7 mouse cellular contexts compared by ENCODE assay signal in the genomic region with DNA sequence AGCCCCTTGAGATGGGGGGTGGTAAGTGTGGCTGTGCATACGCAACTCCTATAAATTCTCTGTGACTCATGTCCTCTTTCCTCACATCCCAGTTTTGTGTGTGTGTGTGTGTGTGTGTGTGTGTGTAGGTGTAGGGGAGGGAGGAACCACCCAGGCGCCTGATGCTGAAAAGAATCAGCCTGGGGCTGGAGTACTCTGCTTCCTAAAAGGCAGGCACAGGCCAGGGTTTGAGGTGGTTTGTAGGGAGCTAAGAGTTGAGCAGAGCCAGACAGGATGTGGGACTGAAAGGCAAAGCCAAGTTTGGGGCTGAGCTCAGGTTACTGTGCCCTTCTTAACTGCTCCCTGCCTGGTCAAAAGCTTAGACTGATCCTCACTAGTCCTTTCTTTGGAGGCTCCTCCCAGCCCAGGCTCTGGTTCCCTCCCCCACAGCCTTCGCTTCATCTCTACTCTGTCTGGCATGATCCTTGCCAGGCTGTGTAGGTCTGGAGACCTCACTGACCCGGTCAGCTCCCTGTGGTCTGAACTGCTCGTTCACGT. TPM values are rescaled to one million over a fixed set of nuclear protein-coding genes. Genes with fewer than 3 reads are reported as not detected.
DNase-seq lines count a peak whose midpoint lies in the region; ATAC-seq and TF ChIP-seq lines count a peak whose summit lies in the region.

No protein-coding gene starts in this region.

- peaks cover 17% of the 10 kb centered on the region; the same call in 1 of the 2 replicates for H3K36me3 ChIP-seq in lung, postnatal 0 days (ENCODE audit: insufficient read depth, low read length)
- peaks cover 6% of the 10 kb centered on the region; the same call in 1 of the 2 replicates for H3K36me3 ChIP-seq in stomach, embryonic 15.5 days

- H3K4me2 ChIP-seq in lung, postnatal 0 days (replicated peaks; ENCODE audit: low read depth, low read length): peak overlapping the region; percentile 66
- H3K4me2 ChIP-seq in stomach, embryonic 15.5 days: peak overlapping the region; percentile 65

- TF ChIP-seq CTCF in lung, postnatal 0 days (IDR thresholded peaks at IDR 0.05): no peak

- peak; percentile 65 for DNase-seq in R1 (ENCODE audit: low read depth, low spot score)
- DNase-seq in heart, adult 8-10 months (ENCODE audit: low spot score): peak; percentile 38
- DNase-seq in kidney, adult 9 months: peak; percentile 67
- DNase-seq in lung, postnatal 0 days (ENCODE audit: low spot score): peak; percentile 73
- no peak for DNase-seq in B cell, adult 2 months

- 0 out of 2 replicates have a peak, but pooled peaks have one; percentile 24 for TF ChIP-seq EP300 in lung, postnatal 0 days (IDR thresholded peaks at IDR 0.05)

- no peaks in the 10 kb centered on the region for H3K9me3 ChIP-seq in lung, postnatal 0 days (ENCODE audit: low read length)
- H3K9me3 ChIP-seq in stomach, embryonic 15.5 days: no peaks in the 10 kb centered on the region

- no peaks in the 10 kb centered on the region for H3K27me3 ChIP-seq in lung, postnatal 0 days (replicated peaks; ENCODE audit: insufficient read depth, low read length)
- H3K27me3 ChIP-seq in stomach, embryonic 15.5 days (replicated peaks): no peaks in the 10 kb centered on the region

- 13% methylated on average over 6 of the region's 6 CpGs for WGBS in lung, postnatal 0 days
- 16% methylated on average over 6 of the region's 6 CpGs for WGBS in stomach, embryonic 15.5 days

- peak overlapping the region; percentile 88 for H3K27ac ChIP-seq in lung, postnatal 0 days (ENCODE audit: low read length)
- H3K27ac ChIP-seq in stomach, embryonic 15.5 days: peak overlapping the region; percentile 89

- H3K9ac ChIP-seq in lung, postnatal 0 days (replicated peaks; ENCODE audit: low read depth): peak overlapping the region; percentile 71
- H3K9ac ChIP-seq in stomach, embryonic 15.5 days: peak overlapping the region; percentile 36; the same call in 1 of the 2 replicates

- peak overlapping the region; percentile 62 for H3K4me3 ChIP-seq in lung, postnatal 0 days (ENCODE audit: low read depth, low read length)
- peak overlapping the region; percentile 74 for H3K4me3 ChIP-seq in stomach, embryonic 15.5 days (replicated peaks)

- ATAC-seq in CD4-positive, CD25-positive, alpha-beta regulatory T cell, adult 4 months: peak; percentile 20
- ATAC-seq in lung, postnatal 0 days: no peak; the same call in 1 of the 2 replicates
- no peak for ATAC-seq in stomach, embryonic 15.5 days (ENCODE audit: insufficient read depth, low FRiP score, low read depth)

- peaks cover 27% of the 10 kb centered on the region for H3K4me1 ChIP-seq in lung, postnatal 0 days (ENCODE audit: insufficient read depth, low read depth, low read length)
- peaks cover 58% of the 10 kb centered on the region for H3K4me1 ChIP-seq in stomach, embryonic 15.5 days

RNA-seq across cellular contexts. Expression of a gene that starts 2.3 kb away (rescaled TPM):
- 1 to 10 TPM; 7.4 to 7.8 TPM for polyA plus RNA-seq in CD4-positive, CD25-positive, alpha-beta regulatory T cell, adult 4 months (2017; shearing (Covaris generic))
- 10 to 100 TPM; 64.8 to 83.5 (median 79.3) TPM for total RNA-seq in heart, adult 8-10 months (2022)
- polyA plus RNA-seq in lung, postnatal 0 days (2015; fragmentation: Nextera tagmentation; extraction: Ambion mirVana): 242 and 258 TPM in 2 replicates
- polyA plus RNA-seq in stomach, embryonic 15.5 days (2015; fragmentation: Nextera tagmentation; extraction: Ambion mirVana): 156 and 157 TPM in 2 replicates

RNA-seq across cellular contexts. Expression of a gene that starts 8.8 kb away (rescaled TPM):
- polyA plus RNA-seq in CD4-positive, CD25-positive, alpha-beta regulatory T cell, adult 4 months (2017; shearing (Covaris generic)): 1 to 10 TPM in 1 of 2 experiments, under 1 TPM in 1; 0.67 to 1.2 TPM
- 1 to 10 TPM in 3 of 4 experiments, under 1 TPM in 1; 0.72 to 2.1 (median 1.2) TPM for total RNA-seq in heart, adult 8-10 months (2022)
- polyA plus RNA-seq in lung, postnatal 0 days (2015; fragmentation: Nextera tagmentation; extraction: Ambion mirVana): 0.02 TPM in 2 replicates
- 0.10 and 0.21 TPM in 2 replicates for polyA plus RNA-seq in stomach, embryonic 15.5 days (2015; fragmentation: Nextera tagmentation; extraction: Ambion mirVana)

RNA-seq across cellular contexts. Expression of a gene that starts 9.6 kb away (rescaled TPM):
- polyA plus RNA-seq in CD4-positive, CD25-positive, alpha-beta regulatory T cell, adult 4 months (2017; shearing (Covaris generic)): 10 to 100 TPM; 14.5 to 29.2 TPM
- total RNA-seq in heart, adult 8-10 months (2022): 10 to 100 TPM; 20.1 to 28.4 (median 25.3) TPM
- polyA plus RNA-seq in lung, postnatal 0 days (2015; fragmentation: Nextera tagmentation; extraction: Ambion mirVana): 3.7 and 4.4 TPM in 2 replicates
- 3.1 and 4.1 TPM in 2 replicates for polyA plus RNA-seq in stomach, embryonic 15.5 days (2015; fragmentation: Nextera tagmentation; extraction: Ambion mirVana)

RNA-seq across cellular contexts. Expression of a gene that starts 27.9 kb away (rescaled TPM):
- polyA plus RNA-seq in CD4-positive, CD25-positive, alpha-beta regulatory T cell, adult 4 months (2017; shearing (Covaris generic)): 10 to 100 TPM; 27.8 to 49.0 TPM
- 10 to 100 TPM in 1 of 4 experiments, 1 to 10 TPM in 3; 3.6 to 10.0 (median 6.6) TPM for total RNA-seq in heart, adult 8-10 months (2022)
- polyA plus RNA-seq in lung, postnatal 0 days (2015; fragmentation: Nextera tagmentation; extraction: Ambion mirVana): 22.2 and 28.8 TPM in 2 replicates
- 86.1 and 95.2 TPM in 2 replicates for polyA plus RNA-seq in stomach, embryonic 15.5 days (2015; fragmentation: Nextera tagmentation; extraction: Ambion mirVana)

Comparison
In these comparisons a context has a peak if more than half of its experiments do, and no peak if none do; other contexts are left out.
1. DNase-seq: peak in R1 (single experiment), heart, adult 8-10 months (single experiment), kidney, adult 9 months (single experiment) and lung, postnatal 0 days (single experiment); none in B cell, adult 2 months (0 of 2).
2. RNA of a gene that starts 2.3 kb away (polyA plus RNA-seq): 242 to 258 TPM in lung, postnatal 0 days and 156 to 157 TPM in stomach, embryonic 15.5 days; 7.4 to 7.8 TPM in CD4-positive, CD25-positive, alpha-beta regulatory T cell, adult 4 months; every median in the first group is over 10 times any median in the second.